Comparison of ENCODE assay signal across 9 mouse cellular contexts in genomic region chr11:78959841-78960520, GRCm38 (mm10). TPM values are rescaled to one million over a fixed set of nuclear protein-coding genes. Genes with fewer than 3 reads are reported as not detected.
A peak's percentile ranks its signal among the peaks of the same experiment; 100 is the strongest.
DNase-seq lines count a peak whose midpoint lies in the region; ATAC-seq and TF ChIP-seq lines count a peak whose summit lies in the region.
"Had no signal": no experiment of that assay in that cellular context is flagged by ENCODE, and none has a peak within 500 bp of the region (broad histone marks: within the 10 kb centered on the region; RNA-seq: fewer than 3 reads in every experiment).

No protein-coding gene starts in this region.

- H3K4me3 ChIP-seq in heart, adult 2 months = no peak overlapping the region
- no peak overlapping the region for H3K4me3 ChIP-seq in midbrain, embryonic 11.5 days (ENCODE audit: low read depth, low read length)
- H3K4me3 ChIP-seq in midbrain, embryonic 15.5 days = no peak overlapping the region
- H3K4me3 ChIP-seq in lung, postnatal 0 days (ENCODE audit: low read depth, low read length) = no peak overlapping the region
- H3K4me3 ChIP-seq: myocyte had no signal

- no peaks in the 10 kb centered on the region for H3K4me1 ChIP-seq in heart, adult 2 months (ENCODE audit: control insufficient read depth, insufficient read depth, low read length)
- H3K4me1 ChIP-seq in midbrain, embryonic 11.5 days (ENCODE audit: control insufficient read depth, insufficient read depth, low read length) = no peaks in the 10 kb centered on the region
- H3K4me1 ChIP-seq in midbrain, embryonic 15.5 days = no peaks in the 10 kb centered on the region
- H3K4me1 ChIP-seq in lung, postnatal 0 days (ENCODE audit: insufficient read depth, low read depth, low read length) = no peaks in the 10 kb centered on the region

- WGBS in heart, adult 2 months = 55% methylated on average over 5 of the region's 5 CpGs
- 71% methylated on average over 5 of the region's 5 CpGs for WGBS in midbrain, embryonic 11.5 days
- 62% methylated on average over 5 of the region's 5 CpGs for WGBS in midbrain, embryonic 15.5 days
- WGBS in lung, postnatal 0 days = 59% methylated on average over 5 of the region's 5 CpGs

- H3K9ac ChIP-seq in heart, adult 2 months (ENCODE audit: low read depth, low read length) = no peak overlapping the region
- H3K9ac ChIP-seq in midbrain, embryonic 11.5 days (ENCODE audit: low read length) = no peak overlapping the region
- no peak overlapping the region for H3K9ac ChIP-seq in midbrain, embryonic 15.5 days
- no peak overlapping the region for H3K9ac ChIP-seq in lung, postnatal 0 days (replicated peaks; ENCODE audit: low read depth)

- no peak overlapping the region for H3K4me2 ChIP-seq in midbrain, embryonic 11.5 days
- no peak overlapping the region for H3K4me2 ChIP-seq in midbrain, embryonic 15.5 days
- H3K4me2 ChIP-seq in lung, postnatal 0 days (replicated peaks; ENCODE audit: low read depth, low read length) = no peak overlapping the region

- no peaks in the 10 kb centered on the region for H3K27me3 ChIP-seq in heart, adult 2 months (ENCODE audit: control insufficient read depth, insufficient read depth, low read length)
- no peaks in the 10 kb centered on the region for H3K27me3 ChIP-seq in midbrain, embryonic 11.5 days (ENCODE audit: control insufficient read depth, insufficient read depth, low read length)
- no peaks in the 10 kb centered on the region for H3K27me3 ChIP-seq in midbrain, embryonic 15.5 days (replicated peaks)
- H3K27me3 ChIP-seq in lung, postnatal 0 days (replicated peaks; ENCODE audit: insufficient read depth, low read length) = no peaks in the 10 kb centered on the region

- DNase-seq in heart, adult 2 months = peak in 1 of 2 experiments; percentile 54
- DNase-seq in heart, adult 9 months (ENCODE audit: low spot score in 2 of 2) = no peak
- DNase-seq in midbrain, embryonic 11.5 days (ENCODE audit: low spot score, missing footprints) = peak; percentile 77
- peak; percentile 85 for DNase-seq in NIH3T3 (ENCODE audit: low read depth)
- DNase-seq in lung, postnatal 0 days (ENCODE audit: low spot score) = peak; percentile 42
- no peak for DNase-seq in gastrocnemius, postnatal 14 days

- TF ChIP-seq EP300 in heart, adult 2 months (IDR thresholded peaks at IDR 0.05; ENCODE audit: insufficient read depth, low read depth, low read length) = no peak
- no peak for TF ChIP-seq EP300 in lung, postnatal 0 days (IDR thresholded peaks at IDR 0.05)

- H3K9me3 ChIP-seq in midbrain, embryonic 11.5 days (ENCODE audit: control insufficient read depth, low read length) = no peaks in the 10 kb centered on the region
- H3K9me3 ChIP-seq in midbrain, embryonic 15.5 days = no peaks in the 10 kb centered on the region
- no peaks in the 10 kb centered on the region for H3K9me3 ChIP-seq in lung, postnatal 0 days (ENCODE audit: low read length)

- TF ChIP-seq POLR2A in heart, adult 2 months (IDR thresholded peaks at IDR 0.05; ENCODE audit: insufficient read depth, low read depth, low read length) = no peak

- intact Hi-C loops in heart, adult 2 months (cut with DNase I) = loop anchor here (5.0 to 10.0 kb wide), 3 partner anchors 123 to 435 kb away; partner anchors contain the start of gene Tmem97
- intact Hi-C loops in gastrocnemius, postnatal 14 days (cut with DNase I; ENCODE audit: low total_unique reads) = loop anchor here (5.0 kb wide), 1 partner anchor 118 kb away; no protein-coding TSS in a partner anchor

- peak; percentile 77 for TF ChIP-seq CTCF in heart, adult 2 months (IDR thresholded peaks at IDR 0.05)
- TF ChIP-seq CTCF in lung, postnatal 0 days (IDR thresholded peaks at IDR 0.05) = peak; percentile 70

- H3K36me3 ChIP-seq in heart, adult 2 months (ENCODE audit: control insufficient read depth, insufficient read depth, low read length) = no peaks in the 10 kb centered on the region
- H3K36me3 ChIP-seq in midbrain, embryonic 11.5 days (ENCODE audit: control insufficient read depth, insufficient read depth, low read length) = no peaks in the 10 kb centered on the region
- no peaks in the 10 kb centered on the region for H3K36me3 ChIP-seq in midbrain, embryonic 15.5 days (replicated peaks)
- 0 out of 2 replicates have a peak, but pooled peaks cover 6% of the 10 kb centered on the region for H3K36me3 ChIP-seq in lung, postnatal 0 days (ENCODE audit: insufficient read depth, low read length)

- ATAC-seq in midbrain, embryonic 11.5 days (ENCODE audit: low FRiP score) = no peak
- no peak for ATAC-seq in midbrain, embryonic 15.5 days (replicated peaks)
- ATAC-seq in lung, postnatal 0 days = no peak
- no peak for ATAC-seq in megakaryocyte, adult 5-6 weeks (ENCODE audit: poor library complexity, severe bottlenecking)

- no peaks in the 10 kb centered on the region for H3K79me2 ChIP-seq in heart, adult 2 months (replicated peaks; ENCODE audit: control insufficient read depth, insufficient read depth, low read length)

- H3K27ac ChIP-seq in heart, adult 2 months = no peak overlapping the region
- H3K27ac ChIP-seq in midbrain, embryonic 11.5 days (ENCODE audit: low read depth, low read length) = no peak overlapping the region
- no peak overlapping the region for H3K27ac ChIP-seq in midbrain, embryonic 15.5 days
- H3K27ac ChIP-seq in lung, postnatal 0 days (ENCODE audit: low read length) = no peak overlapping the region

RNA-seq across cellular contexts. Expression of gene Lgals9, which starts 24.8 kb away (rescaled TPM):
- 10 to 100 TPM; 20.7 to 23.1 TPM for total RNA-seq in heart, adult 2 months (2021)
- 49.5 and 93.4 TPM in 2 replicates for polyA plus RNA-seq in heart, adult 2 months (2012; rRNA removed)
- polyA plus RNA-seq in midbrain, embryonic 11.5 days (2014; fragmentation: Nextera tagmentation; extraction: Ambion mirVana) = 5.4 and 6.7 TPM in 2 replicates
- polyA plus RNA-seq in midbrain, embryonic 15.5 days (2015; fragmentation: Nextera tagmentation; extraction: Ambion mirVana) = 8.5 and 11.8 TPM in 2 replicates
- 98.3 and 137 TPM in 2 replicates for polyA plus RNA-seq in lung, postnatal 0 days (2015; fragmentation: Nextera tagmentation; extraction: Ambion mirVana)
- 218 and 231 TPM in 2 replicates for total RNA-seq in megakaryocyte, adult 5-6 weeks (2015)
- total RNA-seq in megakaryocyte, adult 5-6 weeks (2017) = 40.4 and 48.1 TPM in 2 replicates
- total RNA-seq in gastrocnemius, postnatal 14 days (2021) = 10 to 100 TPM; 18.7 to 19.8 TPM

RNA-seq across cellular contexts. Expression of gene Nos2, which starts 39.4 kb away (rescaled TPM):
- total RNA-seq in heart, adult 2 months (2021) = 1 to 10 TPM; 5.0 to 5.7 TPM
- polyA plus RNA-seq in heart, adult 2 months (2012; rRNA removed) = 8.3 TPM in 2 replicates
- polyA plus RNA-seq in midbrain, embryonic 11.5 days (2014; fragmentation: Nextera tagmentation; extraction: Ambion mirVana) = 0.64 and 0.69 TPM in 2 replicates
- 1.1 and 1.6 TPM in 2 replicates for polyA plus RNA-seq in midbrain, embryonic 15.5 days (2015; fragmentation: Nextera tagmentation; extraction: Ambion mirVana)
- 5.3 and 6.8 TPM in 2 replicates for polyA plus RNA-seq in lung, postnatal 0 days (2015; fragmentation: Nextera tagmentation; extraction: Ambion mirVana)
- total RNA-seq in megakaryocyte, adult 5-6 weeks (2015) = not detected in 2 replicates
- total RNA-seq in megakaryocyte, adult 5-6 weeks (2017) = not detected in 2 replicates
- 1 to 10 TPM; 3.6 to 4.7 TPM for total RNA-seq in gastrocnemius, postnatal 14 days (2021)

Comparison
In these comparisons a context has a peak if more than half of its experiments do, and no peak if none do; other contexts are left out.
1. DNase-seq: peak in midbrain, embryonic 11.5 days (single experiment), NIH3T3 (single experiment) and lung, postnatal 0 days (single experiment); none in heart, adult 9 months (0 of 2) and gastrocnemius, postnatal 14 days (single experiment).